Mouse (Mus musculus) heart, postnatal 0 days (tissue): ENCODE measurements around the gene Trio.

Source experiments
- CTCF ChIP-seq: IDR thresholded peaks from 2 replicates; pipeline ENCODE4 v1.5.1; 2016; ENCODE audit warnings: antibody characterized with exemption, control low read depth, low read depth
- EP300 ChIP-seq: IDR thresholded peaks from 2 replicates; pipeline ENCODE4 v1.6.1; 2016; ENCODE audit warnings: antibody characterized with exemption, low read depth

GRCm38 (mm10) chr15:27904346-27905005, 121.2 kb downstream of the Trio start:
- TF ChIP-seq CTCF (no peak), EP300 (no peak)
